ENCODE assay signal across 8 mouse cellular contexts in the genomic region with DNA sequence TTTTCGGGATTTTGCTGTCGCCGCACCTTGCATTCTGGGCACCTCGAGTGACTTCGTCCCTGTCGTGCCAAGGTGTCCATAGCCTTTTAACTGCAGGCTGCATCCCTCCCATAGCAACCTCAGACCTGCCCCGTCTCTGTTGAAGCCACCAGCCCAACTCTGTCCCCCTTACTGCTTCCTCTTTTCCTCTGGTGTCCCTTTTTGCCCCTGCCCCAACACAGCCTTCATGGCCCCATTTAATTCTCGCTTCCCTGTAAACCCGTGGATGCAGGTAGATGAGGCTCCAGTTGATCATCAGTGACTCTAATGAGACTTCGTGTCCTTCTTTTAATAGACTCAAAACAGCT. TPM values are rescaled to one million over a fixed set of nuclear protein-coding genes. Genes with fewer than 3 reads are reported as not detected.
A peak's percentile ranks its signal among the peaks of the same experiment; 100 is the strongest.
DNase-seq lines count a peak whose midpoint lies in the region; ATAC-seq and TF ChIP-seq lines count a peak whose summit lies in the region.

No protein-coding gene starts in this region.

- H3K4me2 ChIP-seq in kidney, postnatal 0 days (ENCODE audit: low read length), result peak overlapping the region; percentile 83
- H3K4me2 ChIP-seq in embryonic facial prominence, embryonic 12.5 days (replicated peaks), result peak overlapping the region; percentile 95
- H3K4me2 ChIP-seq in intestine, postnatal 0 days (replicated peaks; ENCODE audit: low read depth), result peak overlapping the region; percentile 77

- no peak for TF ChIP-seq CTCF in kidney, postnatal 0 days (IDR thresholded peaks at IDR 0.05; ENCODE audit: low read depth)
- TF ChIP-seq CTCF in intestine, postnatal 0 days (IDR thresholded peaks at IDR 0.05; ENCODE audit: low read depth), result no peak

- H3K27ac ChIP-seq in kidney, postnatal 0 days, result peak overlapping the region; percentile 85
- H3K27ac ChIP-seq in embryonic facial prominence, embryonic 12.5 days, result peak overlapping the region; percentile 80; the same call in 1 of the 2 replicates
- H3K27ac ChIP-seq in intestine, postnatal 0 days (ENCODE audit: low read depth, low read length), result no peak overlapping the region

- H3K27me3 ChIP-seq in kidney, postnatal 0 days (ENCODE audit: insufficient read depth, low read length), result no peaks in the 10 kb centered on the region
- H3K27me3 ChIP-seq in embryonic facial prominence, embryonic 12.5 days, result no peaks in the 10 kb centered on the region
- H3K27me3 ChIP-seq in intestine, postnatal 0 days (replicated peaks; ENCODE audit: control insufficient read depth, insufficient read depth, low read length), result no peaks in the 10 kb centered on the region

- peak overlapping the region; percentile 97 for H3K9ac ChIP-seq in kidney, postnatal 0 days (ENCODE audit: low read depth, low read length)
- H3K9ac ChIP-seq in embryonic facial prominence, embryonic 12.5 days, result peak overlapping the region; percentile 92
- peak overlapping the region; percentile 99 for H3K9ac ChIP-seq in intestine, postnatal 0 days (ENCODE audit: low read depth, low read length)

- H3K4me3 ChIP-seq in kidney, postnatal 0 days (replicated peaks; ENCODE audit: low read depth, low read length), result peak overlapping the region; percentile 91
- H3K4me3 ChIP-seq in embryonic facial prominence, embryonic 12.5 days, result peak overlapping the region; percentile 75
- peak overlapping the region; percentile 96 for H3K4me3 ChIP-seq in intestine, postnatal 0 days (ENCODE audit: low read depth, low read length)

- peaks cover 9% of the 10 kb centered on the region; the same call in 1 of the 2 replicates for H3K4me1 ChIP-seq in kidney, postnatal 0 days (replicated peaks; ENCODE audit: insufficient read depth, low read length)
- peaks cover 14% of the 10 kb centered on the region for H3K4me1 ChIP-seq in embryonic facial prominence, embryonic 12.5 days
- no peaks in the 10 kb centered on the region for H3K4me1 ChIP-seq in intestine, postnatal 0 days (replicated peaks; ENCODE audit: control insufficient read depth, insufficient read depth, low read length)

- WGBS in kidney, postnatal 0 days, result 3% methylated on average over 10 of the region's 10 CpGs
- 4% methylated on average over 10 of the region's 10 CpGs for WGBS in embryonic facial prominence, embryonic 12.5 days
- under 1% methylated on average over 10 of the region's 10 CpGs for WGBS in intestine, postnatal 0 days

- peaks cover 10% of the 10 kb centered on the region; the same call in 1 of the 2 replicates for H3K36me3 ChIP-seq in kidney, postnatal 0 days (ENCODE audit: insufficient read depth, low read length)
- peaks cover 39% of the 10 kb centered on the region for H3K36me3 ChIP-seq in embryonic facial prominence, embryonic 12.5 days
- peaks cover 26% of the 10 kb centered on the region for H3K36me3 ChIP-seq in intestine, postnatal 0 days (ENCODE audit: control insufficient read depth, insufficient read depth)

- no peak for DNase-seq in kidney, postnatal 0 days (ENCODE audit: low spot score)
- DNase-seq in kidney, postnatal 25 days, result no peak
- peak; percentile 23 for DNase-seq in naive thymus-derived CD4-positive, alpha-beta T cell, adult 2 months (ENCODE audit: low read depth)
- DNase-seq in thymus, postnatal 36 days, result no peak
- DNase-seq in spleen, postnatal 10 days (ENCODE audit: low spot score in 2 of 2), result no peak

- no peaks in the 10 kb centered on the region for H3K9me3 ChIP-seq in kidney, postnatal 0 days (replicated peaks; ENCODE audit: low read length)
- H3K9me3 ChIP-seq in embryonic facial prominence, embryonic 12.5 days, result no peaks in the 10 kb centered on the region
- H3K9me3 ChIP-seq in intestine, postnatal 0 days (ENCODE audit: control insufficient read depth), result no peaks in the 10 kb centered on the region

- no peak; the same call in 1 of the 2 replicates for ATAC-seq in kidney, postnatal 0 days (replicated peaks; ENCODE audit: low FRiP score, low read depth)
- no peak for ATAC-seq in embryonic facial prominence, embryonic 12.5 days (ENCODE audit: insufficient number of reproducible peaks, insufficient read depth, low FRiP score, low TSS enrichment)
- ATAC-seq in intestine, postnatal 0 days, result no peak; the same call in 1 of the 2 replicates
- ATAC-seq in monocyte, adult 5-6 weeks (replicated peaks; ENCODE audit: insufficient number of reproducible peaks, low FRiP score, low TSS enrichment, poor library complexity, severe bottlenecking), result no peak

RNA-seq across cellular contexts. Expression of a gene that starts 0.6 kb away (rescaled TPM):
- polyA plus RNA-seq in kidney, postnatal 0 days (2015; fragmentation: Nextera tagmentation; extraction: Ambion mirVana), result 128 and 133 TPM in 2 replicates
- polyA plus RNA-seq in embryonic facial prominence, embryonic 12.5 days (2016; fragmentation: Nextera tagmentation; extraction: Ambion mirVana), result 162 and 169 TPM in 2 replicates
- 82.7 and 89.1 TPM in 2 replicates for polyA plus RNA-seq in intestine, postnatal 0 days (2015; fragmentation: Nextera tagmentation; extraction: Ambion mirVana)
- 29.5 to 40.2 TPM (median 34.4 TPM) in 3 replicates for total RNA-seq in monocyte, adult 5-6 weeks (2017)

RNA-seq across cellular contexts. Expression of a gene that starts 19.6 kb away (rescaled TPM):
- polyA plus RNA-seq in kidney, postnatal 0 days (2015; fragmentation: Nextera tagmentation; extraction: Ambion mirVana), result 1.0 and 1.6 TPM in 2 replicates
- polyA plus RNA-seq in embryonic facial prominence, embryonic 12.5 days (2016; fragmentation: Nextera tagmentation; extraction: Ambion mirVana), result 2.8 and 5.4 TPM in 2 replicates
- 0.35 and 0.41 TPM in 2 replicates for polyA plus RNA-seq in intestine, postnatal 0 days (2015; fragmentation: Nextera tagmentation; extraction: Ambion mirVana)
- not detected in 3 replicates for total RNA-seq in monocyte, adult 5-6 weeks (2017)

RNA-seq across cellular contexts. Expression of a gene that starts 22.9 kb away (rescaled TPM):
- polyA plus RNA-seq in kidney, postnatal 0 days (2015; fragmentation: Nextera tagmentation; extraction: Ambion mirVana), result 6.4 and 7.1 TPM in 2 replicates
- polyA plus RNA-seq in embryonic facial prominence, embryonic 12.5 days (2016; fragmentation: Nextera tagmentation; extraction: Ambion mirVana), result 7.1 and 7.8 TPM in 2 replicates
- polyA plus RNA-seq in intestine, postnatal 0 days (2015; fragmentation: Nextera tagmentation; extraction: Ambion mirVana), result 3.8 and 4.0 TPM in 2 replicates
- 0.97 to 2.9 TPM (median 1.2 TPM) in 3 replicates for total RNA-seq in monocyte, adult 5-6 weeks (2017)

RNA-seq across cellular contexts. Expression of a gene that starts 27.8 kb away (rescaled TPM):
- 3.3 and 3.6 TPM in 2 replicates for polyA plus RNA-seq in kidney, postnatal 0 days (2015; fragmentation: Nextera tagmentation; extraction: Ambion mirVana)
- 0.24 and 0.26 TPM in 2 replicates for polyA plus RNA-seq in embryonic facial prominence, embryonic 12.5 days (2016; fragmentation: Nextera tagmentation; extraction: Ambion mirVana)
- 1.4 TPM in 2 replicates for polyA plus RNA-seq in intestine, postnatal 0 days (2015; fragmentation: Nextera tagmentation; extraction: Ambion mirVana)
- not detected in 3 replicates for total RNA-seq in monocyte, adult 5-6 weeks (2017)

RNA-seq across cellular contexts. Expression of a gene that starts 42.3 kb away (rescaled TPM):
- polyA plus RNA-seq in kidney, postnatal 0 days (2015; fragmentation: Nextera tagmentation; extraction: Ambion mirVana), result 0.15 TPM in 1 of 2 replicates, not detected in the other
- polyA plus RNA-seq in embryonic facial prominence, embryonic 12.5 days (2016; fragmentation: Nextera tagmentation; extraction: Ambion mirVana), result 0.11 and 0.19 TPM in 2 replicates
- 0.16 and 0.30 TPM in 2 replicates for polyA plus RNA-seq in intestine, postnatal 0 days (2015; fragmentation: Nextera tagmentation; extraction: Ambion mirVana)
- total RNA-seq in monocyte, adult 5-6 weeks (2017), result 9.9 to 15.4 TPM (median 9.9 TPM) in 3 replicates
